Mouse (Mus musculus) lung, adult 10 weeks (tissue): ENCODE measurements around the gene Ddx21. TPM values are rescaled to one million over a fixed set of nuclear protein-coding genes. Genes with fewer than 3 reads are reported as not detected.

Experiments used
- polyA plus RNA-seq: library from polyadenylated mRNA; stranded (reverse); fragments of 350-450 nt; fragmentation: Illumina TruSeq; extraction: RNeasy Lipid Tissue Mini Kit (QIAGEN cat#74804); gene quantifications from one replicate; pipeline ENCODE4 v1.2.3, GENCODE M21; 2014; ENCODE audit warnings: low read depth, low replicate concordance; ENCODE audit not compliant: insufficient read depth

Gene Ddx21
- 16.6 TPM for polyA plus RNA-seq

DNA sequence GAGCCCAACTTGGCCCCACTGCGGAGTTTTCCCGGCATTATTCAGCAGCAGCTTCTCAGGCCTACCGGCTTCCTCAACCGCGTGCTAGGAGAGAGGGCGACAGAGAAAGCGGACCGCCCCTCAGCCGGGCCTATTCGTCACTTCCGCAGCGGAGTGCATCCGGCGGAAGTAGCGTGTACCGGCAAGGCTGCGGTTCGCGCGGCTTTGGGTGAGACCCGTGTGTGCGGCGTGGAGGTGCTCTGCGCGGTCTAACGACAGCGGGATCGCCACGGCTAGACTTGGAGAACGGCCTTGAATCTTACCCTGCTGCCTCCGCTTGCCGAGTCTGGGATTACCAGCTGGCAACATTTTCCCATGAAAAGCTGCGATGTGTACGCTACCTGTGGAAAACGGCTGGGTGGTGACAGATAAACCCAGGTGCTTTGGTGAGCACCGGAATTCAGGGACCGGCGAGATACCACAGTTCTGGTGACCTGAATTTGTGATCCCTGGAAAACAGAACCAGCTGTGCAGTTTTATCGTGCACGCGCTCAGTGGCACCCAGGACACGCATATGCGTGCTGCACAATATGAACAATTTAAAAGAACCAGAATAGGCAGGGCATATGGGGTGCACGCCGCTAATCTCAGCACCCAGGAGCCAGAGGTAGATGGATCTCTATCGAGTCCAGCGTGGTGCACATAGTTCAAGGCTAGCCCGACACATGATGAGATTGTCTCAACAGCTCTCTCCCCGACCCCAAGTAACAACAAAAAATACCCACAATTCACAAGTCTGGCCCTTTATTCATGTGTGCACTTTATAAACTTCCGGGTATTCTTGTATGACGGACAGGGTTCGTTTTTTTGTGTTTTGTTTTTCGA is at the start of gene Ddx21:
Gene Ddx21 (minus strand): TSS at position 105 of the 864 bp plus-strand sequence.

DNA sequence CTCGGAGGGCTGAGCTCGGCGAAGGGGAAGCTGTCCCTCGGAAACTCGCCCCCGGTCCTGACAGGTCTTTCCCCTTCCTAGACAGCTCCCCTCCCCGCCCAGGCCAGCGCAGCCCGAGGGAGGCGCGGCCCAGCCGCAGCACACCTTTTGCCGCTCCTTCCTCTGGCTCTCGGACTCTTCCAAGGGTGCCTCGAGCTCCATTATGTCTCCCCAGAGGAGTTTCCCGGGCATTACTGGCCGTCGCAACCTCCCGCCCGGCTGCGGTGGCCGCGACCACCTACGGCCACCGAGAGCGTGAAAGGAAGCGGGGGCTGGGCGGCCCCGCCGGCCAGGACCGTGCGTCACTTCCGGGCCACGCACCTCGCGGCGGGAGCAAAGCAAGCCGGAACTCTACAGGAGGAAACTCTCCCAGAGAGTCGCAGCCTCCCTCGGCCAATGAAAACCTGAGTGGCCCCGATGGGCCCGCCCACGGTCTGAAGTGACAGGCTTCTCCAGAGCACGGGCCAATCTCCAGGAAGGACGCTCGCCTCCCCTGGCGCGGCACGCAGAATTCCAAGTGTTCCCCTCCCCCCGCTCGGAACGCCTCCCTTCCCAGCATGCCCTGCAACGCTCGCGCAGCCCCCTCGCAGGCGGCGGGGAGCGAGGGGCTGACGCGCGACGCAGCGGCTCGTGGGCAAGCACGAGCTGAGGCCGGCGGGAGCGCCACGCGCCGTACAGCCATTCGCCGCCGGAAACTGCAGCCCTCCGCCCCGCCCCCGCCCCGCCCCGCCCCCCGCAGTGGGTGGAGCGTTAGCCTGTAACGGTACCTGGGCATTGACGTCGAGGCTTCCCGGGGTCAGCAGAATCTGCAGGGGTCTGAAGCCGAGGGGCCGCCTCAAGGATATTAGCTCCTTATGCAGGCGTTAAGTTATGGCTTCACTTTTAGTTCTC is 49.1 kb upstream of the Ddx21 start, which contains the start of gene Ddx50:
Gene Ddx50 (minus strand): TSS at position 338 of the 930 bp plus-strand sequence.

GRCm38 (mm10) chr10:62578338-62579100 is 23.6 kb downstream of the Ddx21 start, which contains the start of gene Kif1bp:
Kif1bp (minus strand) TSS chr10:62578457.

Other genes with a start within 250 kb of the Ddx21 start
- 17.9 TPM for gene Hk1, start 222.4 kb downstream of the Ddx21 start, polyA plus RNA-seq
- gene Hkdc1, start 179.8 kb downstream of the Ddx21 start, polyA plus RNA-seq = 3.0 TPM
- gene 4930507D05Rik, start 152.8 kb downstream of the Ddx21 start, polyA plus RNA-seq = not detected
- 8.4 TPM for gene Supv3l1, start 152.5 kb downstream of the Ddx21 start, polyA plus RNA-seq
- 33.3 TPM for gene Vps26a, start 115.5 kb downstream of the Ddx21 start, polyA plus RNA-seq
- gene Srgn, start 74.8 kb downstream of the Ddx21 start, polyA plus RNA-seq = 199 TPM
- gene Kif1bp, start 23.8 kb downstream of the Ddx21 start, polyA plus RNA-seq = 24.5 TPM
- gene Ddx50, start 48.9 kb upstream of the Ddx21 start, polyA plus RNA-seq = 53.1 TPM
- gene Stox1, start 123.8 kb upstream of the Ddx21 start, polyA plus RNA-seq = 3.1 TPM
- gene Ccar1, start 190.0 kb upstream of the Ddx21 start, polyA plus RNA-seq = 14.0 TPM